Mouse (Mus musculus) mature B cell (primary cell): ENCODE measurements around the gene Eps8l1.
"Not testable (repeated sequence)": the region's sequence is repeated elsewhere in the genome, so short reads cannot be mapped to it uniquely, and the experiment has no call there.

Experiments
- in situ Hi-C: fragments of 300-500 bp; cut with MboI; formaldehyde crosslinking; loops from 2 replicates; pipeline ENCODE4 v1.14.3; 2019

The Eps8l1 gene

DNA sequence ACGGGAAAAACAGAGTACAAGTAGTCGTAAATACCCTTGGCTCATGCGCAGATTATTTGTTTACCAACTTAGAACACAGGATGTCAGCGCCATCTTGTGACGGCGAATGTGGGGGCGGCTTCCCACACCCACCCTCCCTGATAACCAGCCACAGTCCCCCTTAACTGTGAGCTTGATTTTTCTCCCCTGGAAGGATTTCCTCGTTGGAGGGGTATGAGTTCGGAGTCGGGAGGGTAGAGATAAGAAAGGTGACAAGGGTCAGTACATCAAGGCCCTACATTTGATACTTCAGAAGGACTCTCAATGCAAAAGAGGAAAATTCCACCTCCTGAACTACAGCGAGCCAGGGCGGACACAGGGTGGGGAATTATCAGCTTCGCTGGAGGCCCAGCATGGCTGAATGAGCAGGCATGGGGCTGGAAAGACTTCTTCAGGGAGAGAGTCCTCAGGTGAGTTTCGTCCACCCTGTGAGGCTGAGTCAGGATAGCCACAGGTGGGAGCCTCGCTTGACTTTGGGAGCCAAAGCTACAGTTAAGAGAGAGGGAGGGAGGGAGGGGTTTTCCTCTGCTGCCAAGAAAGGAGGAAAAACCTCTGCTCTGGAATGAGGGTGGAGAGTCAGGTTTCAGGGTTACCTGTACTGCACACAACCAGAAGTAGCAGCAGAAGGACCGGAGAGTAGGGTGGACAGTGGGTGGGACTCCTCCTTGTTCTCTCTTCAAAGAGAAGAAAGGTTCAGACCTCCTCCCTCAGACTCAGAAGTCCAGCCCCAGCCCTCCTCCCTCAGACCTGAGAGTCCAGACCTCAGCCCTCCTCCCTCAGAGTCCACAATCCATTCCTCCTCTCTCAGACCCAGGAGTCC is at the start of gene Eps8l1:
Gene Eps8l1 (plus strand): TSS at position 99 of the 859 bp plus-strand sequence.
- in situ Hi-C loops = no loop called here

DNA sequence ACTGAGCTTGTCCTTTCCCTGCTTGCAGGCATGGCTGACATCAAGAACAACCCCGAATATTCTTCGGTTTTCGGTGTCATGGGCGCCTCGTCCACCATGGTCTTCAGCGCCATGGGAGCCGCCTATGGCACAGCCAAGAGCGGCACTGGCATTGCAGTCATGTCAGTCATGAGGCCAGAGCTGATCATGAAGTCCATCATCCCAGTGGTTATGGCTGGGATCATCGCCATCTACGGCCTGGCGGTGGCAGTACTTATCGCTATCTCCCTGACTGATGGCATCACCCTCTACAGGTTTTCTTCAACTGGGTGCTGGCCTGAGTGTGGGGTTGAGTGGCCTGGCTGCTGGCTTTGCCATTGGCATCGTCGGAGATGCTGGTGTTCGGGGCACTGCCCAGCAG is 48.1 kb upstream of the Eps8l1 start:
- in situ Hi-C loops = not testable (repeated sequence)

DNA sequence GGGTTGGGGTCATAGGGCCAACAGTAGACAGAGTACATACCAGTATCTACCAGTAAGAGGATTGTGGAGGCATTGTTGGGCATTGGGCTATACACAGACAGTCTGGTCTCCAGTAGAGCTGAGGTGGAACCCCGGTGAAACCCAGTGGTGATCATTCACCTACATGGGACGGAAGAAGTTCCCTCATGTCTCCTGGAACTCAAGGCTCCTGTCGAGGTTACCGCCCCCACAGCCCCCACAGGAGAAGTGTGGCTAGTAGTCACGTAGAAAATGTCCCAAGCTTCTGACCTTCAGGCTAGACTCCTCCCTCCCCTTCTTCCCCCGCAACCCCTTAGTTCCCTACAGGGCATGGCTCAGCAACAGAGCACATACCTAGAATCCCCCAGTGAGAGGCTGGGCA is 40.8 kb upstream of the Eps8l1 start:
- in situ Hi-C loops = no loop called here

DNA sequence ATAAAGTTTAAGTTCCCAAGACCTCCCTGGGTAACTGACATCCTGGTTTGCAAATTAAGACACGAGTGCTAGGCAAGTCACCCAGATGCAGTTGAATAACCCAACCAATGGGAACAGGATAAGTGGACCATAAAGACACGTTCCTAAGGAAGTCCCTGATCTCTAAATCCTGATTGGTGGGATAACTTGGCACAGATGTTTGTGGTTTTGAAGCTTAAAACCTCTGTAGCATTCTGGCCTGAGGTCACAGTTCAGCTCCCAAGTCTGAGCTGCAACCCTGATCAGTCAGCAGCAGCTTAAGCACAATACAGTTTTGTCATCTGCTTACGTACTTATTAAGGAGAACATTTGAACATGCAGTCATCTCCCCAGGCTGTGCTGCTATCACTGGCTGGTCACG is 40.2 kb upstream of the Eps8l1 start:
- in situ Hi-C loops = no loop called here

GRCm38 (mm10) chr7:4427161-4427912 is 33.1 kb upstream of the Eps8l1 start:
- in situ Hi-C loops = no loop called here

DNA sequence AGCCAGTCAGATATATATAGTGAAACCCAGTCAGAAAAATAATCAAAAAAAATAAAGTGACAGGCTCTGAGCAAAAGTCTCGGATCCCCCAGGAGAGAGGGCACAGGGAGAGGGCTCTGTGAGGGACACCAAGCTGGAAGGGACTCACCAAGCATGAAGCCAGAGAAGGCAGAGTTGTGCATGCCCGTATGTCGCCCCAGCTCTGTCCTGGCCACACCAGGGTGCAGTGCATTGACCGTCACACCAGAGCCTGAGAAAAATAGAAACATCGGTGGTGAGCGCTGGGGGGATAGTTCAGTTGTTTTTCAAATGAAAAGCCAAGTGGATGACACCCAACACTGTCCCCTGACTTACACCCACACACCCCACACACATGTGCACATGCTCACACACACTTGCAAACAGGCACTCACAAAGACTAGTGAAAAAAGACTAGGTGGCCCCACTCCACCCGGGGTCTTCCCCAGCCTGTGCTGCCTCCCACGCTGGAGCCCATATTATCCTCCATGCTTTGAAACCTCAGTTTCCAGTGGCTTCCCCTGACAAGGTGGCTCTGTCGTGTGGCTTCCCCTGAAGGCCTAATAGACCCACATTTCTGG is 30.1 kb upstream of the Eps8l1 start:
- in situ Hi-C loops = loop anchor here (10.0 kb wide), 1 partner anchor 306 kb away; no protein-coding TSS in a partner anchor

- in situ Hi-C loops = loop anchor here (10.0 kb wide), 1 partner anchor 307 kb away; no protein-coding TSS in a partner anchor
Observed at GRCm38 (mm10) chr7:4431548-4431947, 28.9 kb upstream of the Eps8l1 start.

GRCm38 (mm10) chr7:4432026-4432425 is 28.4 kb upstream of the Eps8l1 start:
- in situ Hi-C loops = loop anchor here (10.0 kb wide), 1 partner anchor 307 kb away; no protein-coding TSS in a partner anchor

DNA sequence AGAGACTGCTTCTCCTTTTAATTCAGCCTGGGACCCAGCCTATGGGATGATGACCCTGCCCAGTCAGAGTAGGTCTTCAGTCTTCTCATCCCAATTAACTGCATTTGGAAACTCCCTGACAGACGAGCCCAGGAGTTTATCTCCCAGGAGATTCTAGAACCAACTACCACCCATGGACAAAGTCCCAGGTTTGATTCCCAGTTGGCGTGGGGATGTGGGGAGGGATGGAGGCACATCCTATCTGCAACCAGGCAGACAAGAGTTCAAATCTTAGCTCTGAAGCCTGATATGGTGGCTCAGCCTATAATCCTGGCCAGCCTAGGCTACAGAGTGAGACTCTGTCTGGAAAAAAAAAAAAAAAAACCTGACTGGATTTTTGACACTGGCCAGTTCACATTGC is 22.8 kb upstream of the Eps8l1 start:
- in situ Hi-C loops = loop anchor here (10.0 kb wide), 1 partner anchor 313 kb away; no protein-coding TSS in a partner anchor

GRCm38 (mm10) chr7:4440549-4440948 is 19.9 kb upstream of the Eps8l1 start:
- in situ Hi-C loops = no loop called here

DNA sequence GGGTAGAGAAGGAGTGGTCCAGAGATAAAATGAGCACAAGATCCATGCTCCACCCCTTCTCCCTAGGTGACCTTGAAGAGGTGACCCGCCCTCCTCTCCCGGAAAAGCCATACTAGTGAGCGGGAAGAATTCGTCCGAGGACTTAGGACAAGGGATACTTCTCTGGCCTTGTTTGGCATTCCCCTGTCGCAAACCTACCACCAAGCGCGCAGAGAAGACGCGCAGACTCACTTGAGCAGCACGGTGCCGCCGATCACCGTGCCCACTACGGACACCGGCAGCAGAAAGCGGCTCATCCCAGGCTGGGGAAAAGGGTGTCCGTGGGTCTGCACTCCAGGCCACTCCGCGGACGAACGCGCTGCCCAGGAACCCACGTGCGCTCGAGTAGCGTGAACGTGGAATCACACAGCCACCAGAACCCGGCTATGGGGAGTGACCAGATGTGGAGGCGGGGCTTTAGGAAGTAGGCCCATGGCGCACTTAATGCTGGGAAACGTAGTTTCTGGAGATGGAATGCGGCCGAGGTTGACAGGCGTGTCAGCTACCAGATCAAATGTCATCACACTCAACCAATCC is 15.2 kb upstream of the Eps8l1 start, which contains the start of gene Rdh13:
Gene Rdh13 (minus strand): TSS at position 434 of the 576 bp plus-strand sequence.
- in situ Hi-C loops = no loop called here

DNA sequence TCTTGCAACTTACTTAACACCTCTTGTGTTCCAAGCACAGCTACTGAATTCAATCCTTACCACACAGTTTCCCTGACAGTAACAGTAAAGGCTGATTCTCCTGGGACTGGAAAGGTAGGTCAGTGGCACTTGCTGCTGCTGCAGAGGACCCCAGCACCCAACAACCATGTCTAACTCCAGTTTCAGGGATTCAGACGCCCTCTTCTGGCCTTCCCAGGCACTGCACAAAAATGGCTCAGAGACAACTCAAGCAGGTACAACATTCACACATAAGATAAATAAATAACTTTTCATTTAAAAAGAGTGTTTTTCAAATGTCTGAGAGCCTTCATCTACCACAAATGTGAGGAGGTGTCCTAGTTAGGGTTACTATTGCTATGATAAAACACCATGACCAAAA is 13.3 kb upstream of the Eps8l1 start:
- in situ Hi-C loops = no loop called here

DNA sequence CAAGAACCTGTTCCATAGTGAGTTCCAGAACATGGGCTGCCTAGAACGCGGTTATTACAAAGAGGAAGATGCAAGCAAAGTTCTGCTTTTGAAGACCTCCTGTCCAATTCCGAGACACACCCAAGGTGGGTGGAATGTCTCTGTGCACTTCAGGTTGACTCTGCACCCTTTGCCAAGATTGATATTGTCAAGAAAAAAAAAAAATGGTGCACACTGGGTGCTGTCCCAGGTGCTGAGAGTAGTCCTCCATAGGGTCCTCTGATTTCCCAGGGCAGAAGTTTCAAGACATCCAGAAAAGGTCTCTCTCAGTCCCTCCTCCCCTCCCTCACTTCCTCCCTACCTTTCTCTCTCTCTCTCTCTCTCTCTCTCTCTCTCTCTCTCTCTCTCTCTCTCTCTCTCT is 12.0 kb upstream of the Eps8l1 start:
- in situ Hi-C loops = no loop called here

GRCm38 (mm10) chr7:4449211-4449610 is 11.3 kb upstream of the Eps8l1 start:
- in situ Hi-C loops = no loop called here

DNA sequence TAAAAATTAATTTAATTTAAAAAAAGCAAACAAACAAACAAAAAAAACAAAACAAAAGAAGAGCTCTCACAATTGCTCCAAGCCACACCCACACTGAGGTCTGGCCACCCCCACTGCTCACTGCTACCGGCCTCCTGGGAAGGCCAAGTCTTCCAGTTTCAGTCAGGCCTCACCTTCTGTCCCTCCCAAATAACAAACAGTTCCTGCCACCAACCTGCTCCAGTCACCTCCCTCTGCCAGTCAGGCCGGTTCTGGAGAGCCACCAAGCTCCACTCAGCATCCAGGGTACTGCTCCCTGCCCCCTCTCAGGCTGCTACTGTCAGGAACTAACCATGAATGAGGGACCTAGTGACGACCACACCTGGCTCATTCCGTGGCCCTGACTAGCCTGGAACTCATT is 7.8 kb upstream of the Eps8l1 start:
- in situ Hi-C loops = no loop called here

GRCm38 (mm10) chr7:4464194-4464824 is 3.8 kb downstream of the Eps8l1 start:
- in situ Hi-C loops = no loop called here

- in situ Hi-C loops = no loop called here
Observed at GRCm38 (mm10) chr7:4467801-4468200, 7.3 kb downstream of the Eps8l1 start.

DNA sequence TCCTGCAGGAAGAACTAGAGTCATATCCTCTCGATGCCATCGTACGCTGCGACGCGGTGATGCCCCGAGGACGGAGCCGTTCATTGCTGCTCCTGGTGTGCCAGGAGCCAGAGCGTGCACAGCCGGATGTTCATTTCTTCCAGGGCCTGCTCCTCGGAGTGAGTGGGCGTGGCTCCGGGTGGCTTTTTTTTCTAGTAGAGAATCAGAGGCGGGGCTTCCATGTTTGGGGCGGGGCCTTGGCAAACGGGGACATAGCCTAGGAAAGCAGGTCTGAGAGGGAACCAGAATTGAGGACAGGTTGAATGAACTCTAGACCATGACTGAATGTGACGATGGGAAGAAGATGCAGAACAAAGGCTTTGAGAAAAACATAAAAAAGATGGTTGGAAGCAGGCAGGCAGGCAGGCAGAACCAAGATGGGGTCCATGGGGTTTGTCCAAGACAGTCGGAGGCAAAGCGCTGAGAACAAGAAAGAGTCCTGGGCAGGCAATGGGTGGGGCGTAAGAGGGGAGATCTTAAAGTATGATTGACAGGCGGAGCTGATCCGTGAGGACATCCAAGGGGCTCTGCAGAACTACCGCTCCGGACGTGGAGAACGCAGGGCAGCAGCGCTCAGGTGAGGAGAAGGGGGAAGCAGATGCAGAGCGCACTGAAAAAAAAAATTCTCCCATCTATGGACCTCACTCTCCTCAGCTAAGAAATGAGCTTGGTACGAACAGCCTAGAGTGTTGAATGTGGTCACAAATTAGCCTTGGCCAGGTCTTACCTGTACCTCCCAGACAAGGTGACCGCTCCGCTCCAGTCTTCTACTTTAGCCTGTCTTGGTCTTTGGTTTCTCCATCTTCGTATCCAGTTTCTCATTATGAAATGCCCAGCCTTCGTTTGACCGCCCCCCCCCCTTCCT is 10.1 kb downstream of the Eps8l1 start:
- in situ Hi-C loops = no loop called here

GRCm38 (mm10) chr7:4471179-4471555 is 10.7 kb downstream of the Eps8l1 start:
- in situ Hi-C loops = no loop called here

- in situ Hi-C loops = no loop called here
Observed at GRCm38 (mm10) chr7:4473940-4474339, 13.5 kb downstream of the Eps8l1 start.
